Mouse (Mus musculus): Measurements from ENCODE around the gene Stx8.

The Stx8 gene

GRCm38 (mm10) chr11:67975252-67975651 is 9.3 kb downstream of the Stx8 start:
- DNase-seq (ENCODE audit: low spot score) = peak; percentile 32

- no peak for DNase-seq (ENCODE audit: low spot score)
Measured at GRCm38 (mm10) chr11:67983564-67983963, 17.6 kb downstream of the Stx8 start.

GRCm38 (mm10) chr11:67991240-67991639 is 25.2 kb downstream of the Stx8 start:
- DNase-seq (ENCODE audit: low spot score) = peak; percentile 10

GRCm38 (mm10) chr11:67995965-67996364 is 30.0 kb downstream of the Stx8 start:
- no peak for DNase-seq (ENCODE audit: low spot score)

GRCm38 (mm10) chr11:67998905-67999304 is 32.9 kb downstream of the Stx8 start:
- peak; percentile 17 for DNase-seq (ENCODE audit: low spot score)

- no peak for DNase-seq (ENCODE audit: low spot score)
Measured at GRCm38 (mm10) chr11:67999629-68000028, 33.6 kb downstream of the Stx8 start.

GRCm38 (mm10) chr11:68004191-68004590 is 38.2 kb downstream of the Stx8 start:
- peak; percentile 80 for DNase-seq (ENCODE audit: low spot score)

- no peak for DNase-seq (ENCODE audit: low spot score)
Measured at GRCm38 (mm10) chr11:68006216-68006789, 40.3 kb downstream of the Stx8 start.

GRCm38 (mm10) chr11:68007645-68008044 is 41.7 kb downstream of the Stx8 start:
- no peak for DNase-seq (ENCODE audit: low spot score)

- no peak for DNase-seq (ENCODE audit: low spot score)
Measured at GRCm38 (mm10) chr11:68009377-68009776, 43.4 kb downstream of the Stx8 start.

- DNase-seq (ENCODE audit: low spot score) = no peak
Measured at GRCm38 (mm10) chr11:68012207-68012606, 46.2 kb downstream of the Stx8 start.

GRCm38 (mm10) chr11:68018191-68018590 is 52.2 kb downstream of the Stx8 start:
- DNase-seq (ENCODE audit: low spot score) = no peak

GRCm38 (mm10) chr11:68019156-68019555 is 53.2 kb downstream of the Stx8 start:
- no peak for DNase-seq (ENCODE audit: low spot score)

- no peak for DNase-seq (ENCODE audit: low spot score)
Measured at GRCm38 (mm10) chr11:68021976-68022375, 56.0 kb downstream of the Stx8 start.

- no peak for DNase-seq (ENCODE audit: low spot score)
Measured at GRCm38 (mm10) chr11:68022895-68023294, 56.9 kb downstream of the Stx8 start.

- no peak for DNase-seq (ENCODE audit: low spot score)
Measured at GRCm38 (mm10) chr11:68023811-68024369, 57.9 kb downstream of the Stx8 start.

- no peak for DNase-seq (ENCODE audit: low spot score)
Measured at GRCm38 (mm10) chr11:68026590-68026989, 60.6 kb downstream of the Stx8 start.

- DNase-seq (ENCODE audit: low spot score) = no peak
Measured at GRCm38 (mm10) chr11:68029079-68029478, 63.1 kb downstream of the Stx8 start.

GRCm38 (mm10) chr11:68029871-68030270 is 63.9 kb downstream of the Stx8 start:
- DNase-seq (ENCODE audit: low spot score) = no peak

- DNase-seq (ENCODE audit: low spot score) = peak; percentile 77
Measured at GRCm38 (mm10) chr11:68030771-68031170, 64.8 kb downstream of the Stx8 start.

- DNase-seq (ENCODE audit: low spot score) = no peak
Measured at GRCm38 (mm10) chr11:68032448-68032847, 66.5 kb downstream of the Stx8 start.

- DNase-seq (ENCODE audit: low spot score) = no peak
Measured at GRCm38 (mm10) chr11:68033331-68033926, 67.4 kb downstream of the Stx8 start.

GRCm38 (mm10) chr11:68034422-68034821 is 68.4 kb downstream of the Stx8 start:
- no peak for DNase-seq (ENCODE audit: low spot score)
